Mouse (Mus musculus) C2C12 (cell line): Measurements from ENCODE around the gene Selenov.

Experiments
- CTCF ChIP-seq: IDR thresholded peaks from one replicate; pipeline ENCODE4 v1.5.1; 2011; ENCODE audit not compliant: control insufficient read depth, insufficient read depth, insufficient read length
- MAX ChIP-seq: IDR thresholded peaks from one replicate; pipeline ENCODE4 v1.6.1; 2011; ENCODE audit warnings: mild to moderate bottlenecking, control low read depth
- MYOD1 ChIP-seq: IDR thresholded peaks from one replicate; pipeline ENCODE4 v1.6.1; 2011; ENCODE audit warnings: low read depth; ENCODE audit not compliant: control insufficient read depth, insufficient read length
- MYOG ChIP-seq: IDR thresholded peaks from one replicate; pipeline ENCODE4 v1.6.1; 2011; ENCODE audit not compliant: control insufficient read depth, insufficient read length; ENCODE audit errors: extremely low read depth
- USF1 ChIP-seq: IDR thresholded peaks from one replicate; pipeline ENCODE4 v1.6.1; 2011; ENCODE audit warnings: low read depth, mild to moderate bottlenecking, control low read depth, moderate library complexity

- TF ChIP-seq USF1 = no peak
- no peak for TF ChIP-seq CTCF
- no peak for TF ChIP-seq MYOD1
- TF ChIP-seq MAX = no peak
- TF ChIP-seq MYOG = no peak
These were observed 19.2 kb downstream of the Selenov start for GRCm38 (mm10) chr7:28271761-28272160.
